Mouse (Mus musculus): ENCODE measurements around the gene Bspry. TPM values are rescaled to one million over a fixed set of nuclear protein-coding genes. Genes with fewer than 3 reads are reported as not detected.

Bspry gene
- polyA plus RNA-seq, 1 experiment from 2014 or later = 47.9 TPM

DNA sequence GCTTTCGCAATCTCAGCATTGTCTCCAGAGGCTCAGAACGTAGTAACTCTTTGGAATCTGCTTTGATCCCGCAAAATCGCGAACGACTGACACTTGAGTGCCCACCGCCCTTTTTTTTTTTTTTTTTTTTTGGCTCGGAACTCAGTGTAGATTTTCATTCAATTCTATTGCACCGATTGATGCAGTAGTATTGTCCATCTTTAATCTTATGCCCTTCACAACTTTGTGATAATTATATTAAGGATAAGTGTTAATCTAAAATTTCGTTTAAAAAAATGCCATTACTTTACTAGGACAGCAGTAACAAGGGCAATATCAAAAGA, 45.6 kb downstream of the Bspry start:
- H3K9me3 ChIP-seq (ENCODE audit: control insufficient read depth, low read length) = no peaks in the 10 kb centered on the region
- H3K27ac ChIP-seq (ENCODE audit: low read length) = no peak overlapping the region
- H3K27me3 ChIP-seq (ENCODE audit: control insufficient read depth, insufficient read depth, low read depth, low read length) = no peaks in the 10 kb centered on the region
- WGBS = 2% methylated on average over 10 of the region's 10 CpGs
- peak overlapping the region; percentile 48 for H3K4me2 ChIP-seq (ENCODE audit: low read depth, low read length)
- H3K4me3 ChIP-seq (ENCODE audit: low read length) = peak overlapping the region; percentile 82
- no peak for ATAC-seq (ENCODE audit: low read depth)
- H3K9ac ChIP-seq (ENCODE audit: low read length) = peak overlapping the region; percentile 58
- peaks cover 6% of the 10 kb centered on the region for H3K36me3 ChIP-seq (ENCODE audit: control insufficient read depth, insufficient read depth, low read length)
- H3K4me1 ChIP-seq (replicated peaks; ENCODE audit: control insufficient read depth, insufficient read depth, low read length) = peaks cover 8% of the 10 kb centered on the region

DNA sequence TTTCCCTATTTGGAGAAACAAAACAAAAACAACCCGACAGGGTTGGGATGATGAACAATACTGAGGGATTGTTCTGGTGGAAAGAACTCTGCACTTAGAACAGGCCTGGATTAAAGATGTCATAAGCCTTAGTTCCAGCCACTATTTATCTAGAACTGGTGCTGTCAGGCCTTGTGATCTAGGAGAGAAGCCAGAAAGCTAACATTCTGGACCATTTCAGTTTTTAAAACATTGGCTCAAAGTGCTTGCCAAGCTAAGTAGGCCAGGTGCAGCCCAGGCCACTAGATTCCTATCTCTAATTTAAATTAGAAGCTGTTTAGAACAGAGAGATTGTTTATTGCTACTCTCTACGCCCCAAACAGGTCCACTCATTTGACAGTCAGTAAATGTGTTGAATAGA, 46.4 kb downstream of the Bspry start:
- Histone ChIP-seq H3K27me3 (ENCODE audit: control insufficient read depth, insufficient read depth, low read depth, low read length) (no peaks in the 10 kb centered on the region), H3K4me3 (ENCODE audit: low read length) (no peak overlapping the region), H3K27ac (ENCODE audit: low read length) (no peak overlapping the region), H3K4me2 (ENCODE audit: low read depth, low read length) (no peak overlapping the region), H3K36me3 (ENCODE audit: control insufficient read depth, insufficient read depth, low read length) (peaks cover 6% of the 10 kb centered on the region), H3K4me1 (replicated peaks; ENCODE audit: control insufficient read depth, insufficient read depth, low read length) (peaks cover 12% of the 10 kb centered on the region), H3K9me3 (ENCODE audit: control insufficient read depth, low read length) (no peaks in the 10 kb centered on the region), H3K9ac (ENCODE audit: low read length) (no peak overlapping the region)
- ATAC-seq (ENCODE audit: low read depth) = no peak
- WGBS = 58% methylated on average over 2 of the region's 2 CpGs

- H3K4me3 ChIP-seq (ENCODE audit: low read length) = no peak overlapping the region
- H3K9ac ChIP-seq (ENCODE audit: low read length) = no peak overlapping the region
- H3K9me3 ChIP-seq (ENCODE audit: control insufficient read depth, low read length) = no peaks in the 10 kb centered on the region
- peaks cover 6% of the 10 kb centered on the region for H3K36me3 ChIP-seq (ENCODE audit: control insufficient read depth, insufficient read depth, low read length)
- no peaks in the 10 kb centered on the region for H3K27me3 ChIP-seq (ENCODE audit: control insufficient read depth, insufficient read depth, low read depth, low read length)
- peaks cover 12% of the 10 kb centered on the region for H3K4me1 ChIP-seq (replicated peaks; ENCODE audit: control insufficient read depth, insufficient read depth, low read length)
- no peak for ATAC-seq (ENCODE audit: low read depth)
- H3K4me2 ChIP-seq (ENCODE audit: low read depth, low read length) = no peak overlapping the region
- H3K27ac ChIP-seq (ENCODE audit: low read length) = no peak overlapping the region
- WGBS = 86% methylated on average over 4 of the region's 4 CpGs
Observed at GRCm38 (mm10) chr4:62527655-62528054, 47.8 kb downstream of the Bspry start.

DNA sequence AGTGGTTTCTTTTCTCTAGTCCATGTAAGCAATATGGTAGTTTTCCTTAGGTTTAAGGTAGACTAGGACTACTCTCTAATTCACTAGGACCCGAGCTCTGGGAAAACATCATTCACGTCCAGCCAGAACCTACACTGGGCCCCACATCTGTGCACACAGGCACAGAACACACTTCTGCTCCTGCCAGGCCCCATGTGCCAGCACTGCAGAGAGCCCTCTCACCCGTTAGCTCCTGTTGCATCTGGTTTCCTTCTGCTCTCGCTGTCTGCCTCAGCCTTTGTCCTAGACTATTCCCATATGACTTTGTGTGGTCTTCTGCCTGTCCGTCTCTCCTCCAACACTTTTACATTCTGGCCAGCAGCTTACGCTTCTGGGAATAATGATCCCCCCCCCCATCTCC, 53.9 kb downstream of the Bspry start:
- Histone ChIP-seq H3K4me2 (ENCODE audit: low read depth, low read length) (no peak overlapping the region), H3K9me3 (ENCODE audit: control insufficient read depth, low read length) (no peaks in the 10 kb centered on the region), H3K27ac (ENCODE audit: low read length) (no peak overlapping the region), H3K4me1 (replicated peaks; ENCODE audit: control insufficient read depth, insufficient read depth, low read length) (peaks cover 5% of the 10 kb centered on the region; the same call in 1 of the 2 replicates), H3K9ac (ENCODE audit: low read length) (no peak overlapping the region), H3K36me3 (ENCODE audit: control insufficient read depth, insufficient read depth, low read length) (no peaks in the 10 kb centered on the region), H3K27me3 (ENCODE audit: control insufficient read depth, insufficient read depth, low read depth, low read length) (no peaks in the 10 kb centered on the region), H3K4me3 (ENCODE audit: low read length) (no peak overlapping the region)
- 79% methylated on average over 6 of the region's 6 CpGs for WGBS
- ATAC-seq (ENCODE audit: low read depth) = no peak

DNA sequence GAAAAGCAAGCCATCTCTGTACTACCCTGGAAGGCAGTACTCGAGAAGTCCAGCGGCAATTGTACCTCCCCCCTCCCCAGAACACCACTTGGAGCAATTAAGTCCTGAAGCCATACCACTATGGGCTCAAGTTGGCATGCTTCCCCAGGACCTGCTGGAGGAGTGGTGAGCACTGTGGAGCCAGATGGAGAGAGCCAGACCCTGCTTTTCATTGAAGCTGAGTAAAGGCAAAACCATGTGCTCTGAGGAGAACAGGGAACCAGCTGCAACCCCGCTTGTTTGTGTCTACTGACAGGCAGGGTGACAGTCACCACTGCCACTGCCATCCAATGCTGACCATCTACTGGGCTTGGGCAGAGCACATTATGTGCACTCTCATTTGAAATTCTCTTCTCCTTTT, 61.9 kb downstream of the Bspry start:
- WGBS = 69% methylated on average over 3 of the region's 3 CpGs
- Histone ChIP-seq H3K36me3 (ENCODE audit: control insufficient read depth, insufficient read depth, low read length) (no peaks in the 10 kb centered on the region), H3K4me2 (ENCODE audit: low read depth, low read length) (no peak overlapping the region), H3K9me3 (ENCODE audit: control insufficient read depth, low read length) (no peaks in the 10 kb centered on the region), H3K4me1 (replicated peaks; ENCODE audit: control insufficient read depth, insufficient read depth, low read length) (no peaks in the 10 kb centered on the region), H3K27ac (ENCODE audit: low read length) (no peak overlapping the region), H3K9ac (ENCODE audit: low read length) (no peak overlapping the region), H3K4me3 (ENCODE audit: low read length) (no peak overlapping the region), H3K27me3 (ENCODE audit: control insufficient read depth, insufficient read depth, low read depth, low read length) (no peaks in the 10 kb centered on the region)
- ATAC-seq (ENCODE audit: low read depth) = no peak

DNA sequence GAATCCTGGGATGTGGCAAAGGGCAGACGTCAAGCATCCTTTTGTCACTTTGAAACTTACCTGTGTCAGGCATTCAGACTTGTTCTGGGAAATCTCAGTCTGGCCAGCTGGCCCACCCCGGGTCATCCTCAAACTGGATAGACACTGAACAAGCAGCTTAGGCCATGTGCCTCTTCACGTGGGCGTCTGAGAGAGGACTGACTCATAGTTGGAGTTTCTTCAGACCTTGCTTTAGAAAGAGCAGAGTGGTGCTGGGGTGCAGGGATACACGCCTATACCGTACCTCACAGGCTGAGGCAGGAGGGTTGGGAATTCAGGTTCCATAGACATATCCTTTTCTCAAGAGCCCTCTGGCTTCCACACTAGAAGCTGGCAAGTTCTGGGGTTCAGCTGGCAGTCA, 63.9 kb downstream of the Bspry start:
- Histone ChIP-seq H3K36me3 (ENCODE audit: control insufficient read depth, insufficient read depth, low read length) (no peaks in the 10 kb centered on the region), H3K27ac (ENCODE audit: low read length) (no peak overlapping the region), H3K4me2 (ENCODE audit: low read depth, low read length) (no peak overlapping the region), H3K27me3 (ENCODE audit: control insufficient read depth, insufficient read depth, low read depth, low read length) (no peaks in the 10 kb centered on the region), H3K9ac (ENCODE audit: low read length) (no peak overlapping the region), H3K9me3 (ENCODE audit: control insufficient read depth, low read length) (no peaks in the 10 kb centered on the region), H3K4me1 (replicated peaks; ENCODE audit: control insufficient read depth, insufficient read depth, low read length) (no peaks in the 10 kb centered on the region), H3K4me3 (ENCODE audit: low read length) (no peak overlapping the region)
- ATAC-seq (ENCODE audit: low read depth) = no peak
- WGBS = 81% methylated on average over 6 of the region's 6 CpGs

DNA sequence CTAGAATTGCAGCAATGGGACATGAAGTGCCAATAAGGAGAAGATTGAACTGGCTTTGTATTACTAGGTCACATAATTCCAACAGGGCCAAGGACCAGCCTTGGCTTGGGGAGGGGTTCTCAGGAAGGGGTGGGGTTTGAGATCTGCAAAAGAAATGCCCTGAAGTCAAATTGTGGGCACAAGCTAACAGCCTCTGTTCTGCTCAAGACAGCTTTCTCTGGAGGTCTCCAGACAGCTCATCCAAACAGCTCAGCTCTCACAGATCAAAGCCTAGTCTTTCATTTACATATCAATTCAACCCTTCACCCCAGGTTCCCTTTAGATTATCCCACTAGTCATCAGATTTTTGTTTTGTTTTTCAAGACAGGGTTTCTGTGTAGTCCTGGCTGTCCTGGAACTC, 64.9 kb downstream of the Bspry start:
- no peak overlapping the region for H3K4me2 ChIP-seq (ENCODE audit: low read depth, low read length)
- H3K36me3 ChIP-seq (ENCODE audit: control insufficient read depth, insufficient read depth, low read length) = no peaks in the 10 kb centered on the region
- H3K27me3 ChIP-seq (ENCODE audit: control insufficient read depth, insufficient read depth, low read depth, low read length) = no peaks in the 10 kb centered on the region
- H3K9me3 ChIP-seq (ENCODE audit: control insufficient read depth, low read length) = no peaks in the 10 kb centered on the region
- no peak for ATAC-seq (ENCODE audit: low read depth)
- H3K4me3 ChIP-seq (ENCODE audit: low read length) = no peak overlapping the region
- H3K9ac ChIP-seq (ENCODE audit: low read length) = no peak overlapping the region
- no peaks in the 10 kb centered on the region for H3K4me1 ChIP-seq (replicated peaks; ENCODE audit: control insufficient read depth, insufficient read depth, low read length)
- H3K27ac ChIP-seq (ENCODE audit: low read length) = no peak overlapping the region

Other genes starting within 250 kb of the Bspry start
- 9.5 and 10.5 TPM in 2 replicates for gene Zfp37, start 249.0 kb upstream of the Bspry start, polyA plus RNA-seq (2015; fragmentation: Nextera tagmentation; extraction: Ambion mirVana)
- gene Slc31a2, start 217.5 kb upstream of the Bspry start, polyA plus RNA-seq (2015; fragmentation: Nextera tagmentation; extraction: Ambion mirVana) = 21.2 and 21.4 TPM in 2 replicates
- 26.1 and 27.1 TPM in 2 replicates for gene Fkbp15, start 119.5 kb upstream of the Bspry start, polyA plus RNA-seq (2015; fragmentation: Nextera tagmentation; extraction: Ambion mirVana)
- 51.2 and 51.9 TPM in 2 replicates for gene Slc31a1, start 119.3 kb upstream of the Bspry start, polyA plus RNA-seq (2015; fragmentation: Nextera tagmentation; extraction: Ambion mirVana)
- gene Cdc26, start 71.4 kb upstream of the Bspry start, polyA plus RNA-seq (2015; fragmentation: Nextera tagmentation; extraction: Ambion mirVana) = 141 and 148 TPM in 2 replicates
- gene Prpf4, start 71.3 kb upstream of the Bspry start, polyA plus RNA-seq (2015; fragmentation: Nextera tagmentation; extraction: Ambion mirVana) = 20.7 and 21.4 TPM in 2 replicates
- 0.14 TPM in 1 of 2 replicates, not detected in the other for gene Rnf183, start 44.8 kb upstream of the Bspry start, polyA plus RNA-seq (2015; fragmentation: Nextera tagmentation; extraction: Ambion mirVana)
- gene Wdr31, start 9.2 kb upstream of the Bspry start, polyA plus RNA-seq (2015; fragmentation: Nextera tagmentation; extraction: Ambion mirVana) = 12.4 and 13.3 TPM in 2 replicates
- 19.1 and 20.9 TPM in 2 replicates for gene Hdhd3, start 23.4 kb downstream of the Bspry start, polyA plus RNA-seq (2015; fragmentation: Nextera tagmentation; extraction: Ambion mirVana)
- 141 and 168 TPM in 2 replicates for gene Alad, start 39.9 kb downstream of the Bspry start, polyA plus RNA-seq (2015; fragmentation: Nextera tagmentation; extraction: Ambion mirVana)
- 79.9 and 83.8 TPM in 2 replicates for gene Pole3, start 45.0 kb downstream of the Bspry start, polyA plus RNA-seq (2015; fragmentation: Nextera tagmentation; extraction: Ambion mirVana)
- 0.40 and 0.54 TPM in 2 replicates for gene 4933430I17Rik, start 45.3 kb downstream of the Bspry start, polyA plus RNA-seq (2015; fragmentation: Nextera tagmentation; extraction: Ambion mirVana)
- gene Rgs3, start 79.8 kb downstream of the Bspry start, polyA plus RNA-seq (2015; fragmentation: Nextera tagmentation; extraction: Ambion mirVana) = 57.4 and 66.1 TPM in 2 replicates

All from lung, embryonic 16.5 days (tissue).